Mouse (Mus musculus) limb, embryonic 10.5 days (tissue): ENCODE data around the gene Gm1113. TPM values are rescaled to one million over a fixed set of nuclear protein-coding genes. Genes with fewer than 3 reads are reported as not detected.
A peak's percentile ranks its signal among the peaks of the same experiment; 100 is the strongest.

Source experiments
- DNase-seq: peaks from one replicate; pipeline ENCODE4 v3.0.0-alpha.2; 2017; ENCODE audit warnings: low spot score
- H3K27ac ChIP-seq: fragments of 300-500 bp; sonication (generic); 2 replicates; pipeline ENCODE4 v1.5.1; 2016; ENCODE audit warnings: mild to moderate bottlenecking
- H3K27me3 ChIP-seq: fragments of 300-500 bp; sonication (generic); 2 replicates; pipeline ENCODE4 v1.6.1; 2016; ENCODE audit warnings: low read depth, mild to moderate bottlenecking; ENCODE audit not compliant: poor library complexity, severe bottlenecking
- H3K36me3 ChIP-seq: fragments of 300-500 bp; sonication (generic); 2 replicates; pipeline ENCODE4 v1.6.1; 2016; ENCODE audit warnings: mild to moderate bottlenecking, moderate library complexity
- H3K4me1 ChIP-seq: fragments of 300-500 bp; sonication (generic); 2 replicates; pipeline ENCODE4 v1.6.1; 2016
- H3K4me3 ChIP-seq: fragments of 300-500 bp; sonication (generic); 2 replicates; pipeline ENCODE4 v1.5.1; 2016; ENCODE audit warnings: mild to moderate bottlenecking, moderate library complexity
- H3K9me3 ChIP-seq: fragments of 300-500 bp; sonication (generic); replicated peaks from 2 replicates; pipeline ENCODE4 v1.6.1; 2016; ENCODE audit warnings: mild to moderate bottlenecking
- WGBS: fragments of 180-500 bp; shearing (Covaris S2); methylation state at CpG from one replicate; pipeline ENCODE4 v1.1.7; 2016; 5-methylcytosine and 5-hydroxymethylcytosine counted together
- polyA plus RNA-seq: library from polyadenylated mRNA; unstranded; fragments of >200 nt; fragmentation: Nextera tagmentation; extraction: Ambion mirVana; gene quantifications from 2 replicates; pipeline ENCODE4 v1.2.1, GENCODE M21; 2016

Gm1113 gene
- polyA plus RNA-seq, result not detected in 2 replicates

DNA sequence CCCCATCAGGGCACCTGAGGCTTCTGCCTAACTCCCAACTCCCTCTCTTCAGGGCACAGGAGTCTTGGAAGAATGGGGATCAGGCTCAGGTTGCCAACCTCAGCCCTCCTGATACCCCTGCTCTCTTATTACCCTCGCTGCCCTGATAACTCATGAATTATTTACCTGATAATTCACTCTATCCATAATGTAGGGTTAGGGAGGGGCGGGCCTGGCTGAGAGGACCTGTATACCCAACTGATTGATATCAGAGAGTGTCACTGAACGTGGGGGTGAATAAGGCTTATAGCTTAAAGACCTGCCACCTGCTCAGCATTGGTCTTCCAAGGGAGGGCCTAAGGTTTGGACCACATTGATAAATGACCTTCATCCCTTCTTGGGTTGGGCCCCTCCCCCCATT lies at the start of gene Gm1113:
Gene Gm1113, minus strand, starts transcription at position 101 of the 400 bp plus-strand sequence.
- H3K4me3 ChIP-seq, result no peak within 1 kb of the TSS
- H3K27me3 ChIP-seq, result no peaks in the 10 kb centered on the region
- no peak within 1 kb of the TSS for H3K27ac ChIP-seq
- H3K36me3 ChIP-seq, result no peaks in the 10 kb centered on the region
- peaks cover 20% of the 10 kb centered on the region for H3K4me1 ChIP-seq
- 78% methylated on average over 3 of the region's 3 CpGs for WGBS
- no peaks in the 10 kb centered on the region for H3K9me3 ChIP-seq
- DNase-seq, result no peak

DNA sequence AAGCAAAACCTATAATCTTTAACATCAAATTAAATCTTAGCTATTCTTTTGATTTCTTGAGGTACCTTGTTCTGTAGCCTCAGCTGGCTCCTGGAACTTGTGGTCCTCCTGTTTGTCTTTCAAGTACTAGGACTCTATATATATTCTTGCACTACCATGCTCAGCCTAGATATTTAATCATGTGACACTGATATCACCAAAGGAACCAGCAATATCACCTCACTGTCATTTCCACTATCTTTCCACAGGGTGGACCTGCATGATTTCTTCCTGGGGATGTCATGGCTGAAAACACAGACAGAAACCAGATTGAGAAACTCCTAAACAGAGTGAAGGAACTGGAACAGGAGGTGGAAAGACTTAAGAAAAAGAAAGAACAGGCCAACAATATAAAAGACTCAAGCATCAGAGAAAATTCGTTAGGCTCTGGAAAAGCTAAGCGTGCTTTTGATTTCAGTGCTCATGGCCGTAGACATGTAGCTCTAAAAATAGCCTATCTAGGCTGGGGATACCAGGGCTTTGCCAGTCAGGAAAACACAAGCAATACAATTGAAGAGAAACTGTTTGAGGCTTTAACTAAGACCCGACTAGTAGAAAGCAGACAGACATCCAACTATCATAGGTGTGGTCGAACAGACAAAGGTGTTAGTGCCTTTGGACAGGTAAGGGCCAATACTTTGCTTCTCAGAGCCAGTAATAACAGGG lies 46.6 kb upstream of the Gm1113 start:
- no peaks in the 10 kb centered on the region for H3K9me3 ChIP-seq
- H3K27me3 ChIP-seq, result no peaks in the 10 kb centered on the region
- H3K4me1 ChIP-seq, result peaks cover 10% of the 10 kb centered on the region; the same call in 1 of the 2 replicates
- H3K4me3 ChIP-seq, result no peak overlapping the region
- 97% methylated on average over 5 of the region's 5 CpGs for WGBS
- H3K27ac ChIP-seq, result no peak overlapping the region
- DNase-seq, result no peak
- peaks cover 75% of the 10 kb centered on the region for H3K36me3 ChIP-seq

DNA sequence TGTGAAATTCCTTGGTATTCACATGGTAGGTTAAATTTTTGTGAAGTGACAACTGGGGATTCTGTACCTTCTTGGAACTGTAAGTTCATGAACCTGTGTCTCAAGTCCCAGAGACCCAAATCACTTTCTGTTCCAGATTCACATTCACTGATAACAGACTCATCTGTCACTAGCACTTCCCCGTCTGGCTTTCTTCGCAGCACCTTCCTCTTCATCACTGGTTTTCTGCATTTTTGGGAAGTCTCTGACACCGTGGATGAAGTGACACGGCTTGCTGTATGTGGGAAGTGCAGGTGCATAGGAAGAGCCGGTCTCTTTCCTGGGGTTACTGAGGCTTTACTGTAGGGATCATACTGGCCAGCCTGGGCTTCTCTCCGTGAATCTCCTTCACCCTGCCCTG lies 43.5 kb upstream of the Gm1113 start:
- 88% methylated on average over 6 of the region's 6 CpGs for WGBS
- no peak for DNase-seq
- peaks cover 56% of the 10 kb centered on the region for H3K36me3 ChIP-seq

DNA sequence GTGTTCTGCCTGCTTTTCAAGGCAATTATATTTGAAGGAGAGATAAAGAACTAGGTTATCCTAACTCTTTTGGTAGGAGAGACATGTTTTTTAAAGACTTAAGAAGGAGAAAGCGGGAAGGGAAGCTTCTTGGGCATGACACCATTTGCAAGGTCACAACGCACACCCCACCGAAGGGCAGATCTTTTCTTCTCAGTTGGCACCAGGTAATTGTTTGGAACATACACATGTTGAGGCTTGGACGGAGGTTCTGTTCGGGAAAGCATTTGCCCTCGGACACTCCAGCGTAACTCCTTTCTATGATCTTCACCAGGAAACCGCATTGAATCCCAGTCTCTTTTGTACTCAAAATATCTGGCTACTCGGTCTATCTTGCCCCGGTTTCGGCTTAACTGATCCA lies 43.0 kb upstream of the Gm1113 start:
- Histone ChIP-seq H3K4me1 (peaks cover 19% of the 10 kb centered on the region), H3K27me3 (peaks cover 11% of the 10 kb centered on the region; the same call in 1 of the 2 replicates), H3K4me3 (no peak overlapping the region), H3K27ac (no peak overlapping the region), H3K9me3 (no peaks in the 10 kb centered on the region), H3K36me3 (peaks cover 51% of the 10 kb centered on the region)
- DNase-seq, result no peak
- WGBS, result 94% methylated on average over 11 of the region's 11 CpGs

More for the DNA sequence above, 43.5 kb upstream of the Gm1113 start:
- Histone ChIP-seq H3K9me3 (no peaks in the 10 kb centered on the region), H3K4me3 (no peak overlapping the region), H3K27ac (no peak overlapping the region), H3K27me3 (peaks cover 11% of the 10 kb centered on the region; the same call in 1 of the 2 replicates), H3K4me1 (peaks cover 19% of the 10 kb centered on the region)

DNA sequence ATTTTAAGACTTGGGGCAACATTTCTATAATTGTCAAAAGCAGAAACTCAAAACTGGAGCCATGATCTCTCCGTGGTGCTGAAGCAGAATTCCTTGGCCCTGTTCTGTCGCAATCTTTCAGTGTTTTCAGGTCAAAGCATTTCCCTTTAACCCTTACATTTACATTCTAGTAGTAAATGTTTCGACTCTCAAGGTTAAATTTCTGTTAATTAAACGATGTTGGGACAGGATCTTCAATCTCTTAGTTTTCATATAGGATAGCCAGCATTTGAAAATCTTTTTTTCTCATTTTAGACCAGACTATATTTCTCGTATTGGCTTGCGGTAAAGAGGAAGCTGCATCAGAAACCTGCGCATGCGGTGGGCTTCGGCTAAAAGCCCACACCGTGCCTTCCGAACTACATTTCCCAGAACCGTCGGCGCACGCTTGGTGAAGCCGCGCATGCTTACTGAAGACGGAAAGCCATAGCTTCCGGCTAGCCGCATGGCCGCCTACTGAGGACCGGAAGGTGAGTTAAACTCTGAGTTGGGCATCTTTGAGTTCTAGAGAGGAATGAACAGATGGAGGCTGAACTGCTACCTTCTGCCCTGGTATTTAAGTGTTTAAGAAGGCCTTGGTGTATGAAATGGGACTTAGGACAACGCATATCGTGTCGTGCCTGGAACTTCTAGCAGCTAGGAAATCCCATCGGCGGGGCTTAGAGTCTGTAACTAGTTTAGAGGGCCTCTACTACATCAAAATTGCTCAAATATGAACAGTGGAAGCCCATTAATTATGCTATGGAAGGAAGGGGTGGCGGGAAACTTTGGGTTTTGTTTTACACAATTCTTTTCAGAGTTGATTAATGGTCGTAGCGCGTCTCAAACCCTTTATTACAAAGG lies 41.2 kb upstream of the Gm1113 start:
- WGBS, result 2% methylated on average over 31 of the region's 31 CpGs
- peaks cover 11% of the 10 kb centered on the region; the same call in 1 of the 2 replicates for H3K27me3 ChIP-seq
- peak overlapping the region; percentile 74 for H3K4me3 ChIP-seq
- peaks cover 19% of the 10 kb centered on the region for H3K4me1 ChIP-seq
- DNase-seq, result peak; percentile 91
- H3K9me3 ChIP-seq, result no peaks in the 10 kb centered on the region
- H3K36me3 ChIP-seq, result peaks cover 33% of the 10 kb centered on the region
- H3K27ac ChIP-seq, result peak overlapping the region; percentile 89

DNA sequence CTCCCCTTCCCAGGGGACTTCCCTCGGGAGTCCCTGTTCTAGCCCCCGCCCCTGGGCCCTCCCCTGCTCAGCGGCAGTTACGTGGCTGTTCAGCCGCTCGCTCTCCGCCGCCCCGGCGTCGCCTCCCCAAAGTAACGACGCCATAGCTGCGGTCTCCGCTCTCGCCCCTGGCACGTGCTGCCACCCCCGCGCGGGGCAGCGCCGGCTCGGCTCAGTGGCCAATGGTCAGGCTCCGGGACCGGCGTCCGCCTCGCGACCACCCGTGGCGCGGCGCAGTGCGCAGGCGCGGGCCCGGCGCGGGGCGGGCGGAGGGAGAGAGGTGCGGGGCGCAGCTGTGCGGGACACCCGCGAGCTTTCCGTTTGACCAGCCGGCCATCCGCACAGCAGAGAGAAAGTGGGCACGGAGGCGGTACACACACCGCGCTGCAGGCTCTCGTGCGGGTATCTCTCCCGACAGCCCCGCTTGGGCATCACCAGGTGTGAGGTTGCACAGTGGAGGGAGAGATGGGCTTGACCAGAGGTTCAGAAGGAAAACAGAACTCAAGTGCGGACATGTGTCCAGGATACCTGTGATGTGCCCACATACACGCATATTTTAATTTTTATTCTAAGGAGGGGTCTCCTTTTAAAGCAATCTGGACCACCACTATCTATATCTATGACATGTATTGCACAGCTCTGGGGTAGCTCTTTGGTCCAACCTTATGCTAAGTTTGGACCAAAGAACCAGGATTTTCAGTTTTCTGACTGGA lies 40.4 kb upstream of the Gm1113 start, which contains the start of the genes Ddx25 and Pus3:
Gene Ddx25, minus strand, starts transcription at position 272 of the 752 bp plus-strand sequence.
Gene Pus3, plus strand, starts transcription at position 339 of the 752 bp plus-strand sequence.
- peak within 1 kb of the TSS; percentile 74 for H3K4me3 ChIP-seq
- H3K9me3 ChIP-seq, result no peaks in the 10 kb centered on the region
- peak within 1 kb of the TSS; percentile 89 for H3K27ac ChIP-seq
- peaks cover 19% of the 10 kb centered on the region for H3K4me1 ChIP-seq
- peak; percentile 80 for DNase-seq
- WGBS, result 1% methylated on average over 59 of the region's 59 CpGs
- H3K27me3 ChIP-seq, result peaks cover 11% of the 10 kb centered on the region; the same call in 1 of the 2 replicates
- peaks cover 26% of the 10 kb centered on the region for H3K36me3 ChIP-seq

DNA sequence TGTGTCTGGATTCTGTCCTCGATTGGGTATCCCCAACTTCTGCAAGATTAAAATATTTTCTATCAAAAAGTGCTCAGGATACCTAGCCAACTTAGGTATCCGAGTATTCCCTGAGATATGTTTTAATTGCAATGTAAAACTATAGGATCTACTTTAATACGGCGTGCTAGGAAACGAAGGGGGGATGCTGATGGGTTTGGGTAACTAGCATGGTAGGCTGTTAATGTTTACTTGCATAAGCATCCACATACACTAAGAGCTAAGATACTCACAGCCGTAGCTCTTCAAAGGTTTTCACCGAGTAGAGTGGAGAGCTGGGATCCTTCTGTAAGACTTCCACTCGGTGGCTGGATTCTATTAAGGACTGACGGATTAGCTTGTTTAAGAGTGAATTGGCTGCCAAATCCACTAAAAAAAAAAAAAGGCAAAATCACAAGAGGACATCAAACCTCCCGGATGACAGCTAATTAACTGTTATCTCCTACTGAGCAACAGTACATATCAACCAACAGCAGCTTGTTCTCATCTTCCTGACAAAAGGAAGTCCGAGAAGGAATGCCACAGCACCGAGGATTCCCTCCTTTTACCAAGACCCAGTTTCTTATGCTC lies 38.5 kb upstream of the Gm1113 start:
- H3K36me3 ChIP-seq, result peaks cover 8% of the 10 kb centered on the region
- WGBS, result 59% methylated on average over 12 of the region's 12 CpGs
- H3K27ac ChIP-seq, result no peak overlapping the region
- no peak for DNase-seq
- H3K27me3 ChIP-seq, result peaks cover 11% of the 10 kb centered on the region; the same call in 1 of the 2 replicates
- H3K9me3 ChIP-seq, result no peaks in the 10 kb centered on the region
- no peak overlapping the region for H3K4me3 ChIP-seq
- peaks cover 19% of the 10 kb centered on the region for H3K4me1 ChIP-seq

DNA sequence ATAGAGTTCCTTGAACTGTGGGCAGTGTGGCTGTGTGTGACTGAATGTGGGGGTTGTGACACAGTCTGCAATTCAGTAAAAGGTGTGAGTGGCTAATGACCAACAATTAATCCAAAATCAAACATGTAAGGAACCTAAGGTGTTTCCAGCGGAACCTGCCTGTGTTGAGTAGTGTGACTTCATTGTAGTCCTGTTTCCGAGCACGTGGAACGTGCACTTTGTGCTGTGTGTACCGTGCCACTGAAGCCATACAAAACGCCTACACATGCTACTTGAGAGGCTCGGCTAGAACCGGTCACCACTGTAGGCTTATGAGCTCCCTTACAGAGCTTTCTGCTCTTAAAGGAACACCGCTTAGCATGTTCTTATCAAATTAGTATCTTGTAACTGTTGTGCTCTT lies 30.4 kb upstream of the Gm1113 start:
- WGBS, result 89% methylated on average over 9 of the region's 9 CpGs
- no peaks in the 10 kb centered on the region for H3K27me3 ChIP-seq
- H3K36me3 ChIP-seq, result no peaks in the 10 kb centered on the region
- no peak overlapping the region for H3K4me3 ChIP-seq
- no peak overlapping the region for H3K27ac ChIP-seq
- DNase-seq, result no peak
- no peaks in the 10 kb centered on the region; the same call in 1 of the 2 replicates for H3K4me1 ChIP-seq
- H3K9me3 ChIP-seq, result no peaks in the 10 kb centered on the region

DNA sequence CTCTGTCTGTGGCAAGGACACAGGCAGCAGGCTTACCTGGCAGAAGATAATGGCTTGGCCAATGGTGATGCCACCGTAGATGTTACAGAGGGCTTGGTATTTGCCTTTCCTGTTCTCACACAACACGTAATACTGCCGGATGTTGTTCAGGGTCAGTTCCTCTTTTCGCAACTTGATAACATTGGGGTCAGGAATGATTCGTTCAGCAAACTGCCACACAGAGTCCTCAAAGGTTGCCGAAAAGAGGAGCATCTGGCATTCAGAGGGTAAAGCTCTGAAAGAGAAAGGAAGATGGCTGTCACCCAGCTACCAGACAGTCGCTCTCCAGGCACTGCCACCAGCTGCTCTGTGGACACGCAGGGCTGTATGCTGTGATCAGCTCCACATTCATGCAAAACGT lies 28.7 kb upstream of the Gm1113 start:
- Histone ChIP-seq H3K4me1 (no peaks in the 10 kb centered on the region; the same call in 1 of the 2 replicates), H3K9me3 (no peaks in the 10 kb centered on the region), H3K36me3 (no peaks in the 10 kb centered on the region), H3K27me3 (no peaks in the 10 kb centered on the region), H3K27ac (no peak overlapping the region), H3K4me3 (no peak overlapping the region)
- 88% methylated on average over 9 of the region's 9 CpGs for WGBS
- no peak for DNase-seq

DNA sequence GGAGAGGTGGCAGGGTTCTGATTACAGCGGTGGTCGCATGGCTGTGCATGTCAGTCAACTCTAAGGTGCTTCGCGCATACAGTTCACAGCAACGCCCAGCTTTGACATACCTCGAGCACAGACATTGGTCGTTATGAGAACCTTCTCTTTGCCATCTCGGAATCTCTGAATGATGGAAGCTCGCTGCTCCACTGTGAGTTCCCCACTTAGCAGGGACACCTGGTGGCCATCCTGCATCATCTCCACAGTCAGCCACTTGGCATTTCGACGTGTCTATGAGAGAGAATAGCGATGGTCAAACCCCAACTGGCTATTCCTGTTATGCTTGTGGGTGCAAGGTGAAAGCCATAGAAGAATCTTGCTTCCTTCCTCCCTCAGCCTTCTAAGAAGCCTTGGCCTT lies 27.6 kb upstream of the Gm1113 start:
- peak; percentile 26 for DNase-seq
- Histone ChIP-seq H3K27ac (no peak overlapping the region), H3K9me3 (no peaks in the 10 kb centered on the region), H3K27me3 (no peaks in the 10 kb centered on the region), H3K4me1 (no peaks in the 10 kb centered on the region; the same call in 1 of the 2 replicates), H3K4me3 (no peak overlapping the region), H3K36me3 (no peaks in the 10 kb centered on the region)
- 75% methylated on average over 12 of the region's 12 CpGs for WGBS

DNA sequence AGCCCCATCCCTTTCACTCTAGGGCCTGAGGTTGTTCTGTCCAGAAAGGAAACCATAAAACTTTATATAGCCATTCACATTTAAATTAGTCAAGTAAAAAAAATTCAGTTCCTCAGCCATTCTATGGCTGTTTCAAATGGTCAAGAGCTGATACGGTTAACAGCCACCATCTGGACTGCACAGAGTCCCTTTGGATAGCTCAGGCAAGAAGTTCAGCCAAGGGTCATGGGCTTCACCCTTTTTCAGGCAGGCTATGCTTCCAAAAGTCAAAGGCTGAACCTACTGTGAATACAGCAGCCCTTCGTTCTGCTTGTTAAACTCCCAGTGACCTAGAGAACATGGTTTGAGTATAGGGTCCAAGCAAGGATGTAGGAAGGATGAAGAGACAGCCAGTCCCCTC lies 26.6 kb upstream of the Gm1113 start:
- H3K36me3 ChIP-seq, result no peaks in the 10 kb centered on the region
- no peaks in the 10 kb centered on the region for H3K9me3 ChIP-seq
- WGBS, result 71% methylated on average over 2 of the region's 2 CpGs
- H3K27ac ChIP-seq, result no peak overlapping the region
- no peaks in the 10 kb centered on the region; the same call in 1 of the 2 replicates for H3K4me1 ChIP-seq
- DNase-seq, result no peak
- no peak overlapping the region for H3K4me3 ChIP-seq
- no peaks in the 10 kb centered on the region for H3K27me3 ChIP-seq
